Mouse (Mus musculus) lung, postnatal 10 days (tissue): ENCODE measurements around the gene Vmn1r158.
"Not testable (repeated sequence)": the region's sequence is repeated elsewhere in the genome, so short reads cannot be mapped to it uniquely, and the experiment has no call there.

ENCODE experiments used
- DNase-seq: peaks from one replicate; pipeline ENCODE4 v3.0.0; 2021

Gene Vmn1r158

DNA sequence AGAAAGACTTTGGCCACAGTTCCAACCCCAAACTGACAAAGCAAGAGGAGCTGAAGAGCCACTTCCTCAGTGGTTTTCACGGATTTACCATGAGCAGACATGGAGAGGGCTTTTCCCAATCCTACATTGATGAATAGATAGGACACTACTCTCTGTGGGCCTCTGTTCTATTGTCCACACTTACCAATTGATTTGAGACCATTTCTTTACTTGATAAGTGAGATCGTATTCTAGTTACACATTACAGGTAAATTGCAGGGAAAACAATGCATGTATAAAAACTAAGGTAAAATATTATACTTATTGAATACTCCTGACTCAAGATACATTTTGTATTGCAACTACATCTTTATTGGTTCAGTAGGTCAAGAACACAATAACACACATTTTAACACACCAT, at the start of gene Vmn1r158:
Vmn1r158 (minus strand) TSS at position 101 of the 400 bp plus-strand sequence.
- not testable (repeated sequence) for DNase-seq

- not testable (repeated sequence) for DNase-seq
Observed at GRCm38 (mm10) chr7:22775981-22776380, 14.6 kb downstream of the Vmn1r158 start.

GRCm38 (mm10) chr7:22761397-22761796, 29.2 kb downstream of the Vmn1r158 start, which contains the start of gene Vmn1r157:
Gene Vmn1r157, plus strand, starts transcription at chr7:22761697.
- not testable (repeated sequence) for DNase-seq
